In genomic region chr2:153043886-153044285, GRCm38 (mm10) we compare ENCODE assay signal across 18 mouse cellular contexts.
DNase-seq lines count a peak whose midpoint lies in the region; ATAC-seq lines count a peak whose summit lies in the region.
"Had no signal": no experiment of that assay in that cellular context is flagged by ENCODE, and none has a peak within 500 bp of the region (broad histone marks: within the 10 kb centered on the region; RNA-seq: fewer than 3 reads in every experiment).

No protein-coding gene starts in this region.

- ATAC-seq in cerebellum, adult (ENCODE audit: insufficient number of reproducible peaks, low FRiP score, low TSS enrichment) = no peak
- 0 out of 2 replicates have a peak, but pooled peaks have one; percentile 25 for ATAC-seq in frontal cortex, adult (ENCODE audit: low TSS enrichment)
- ATAC-seq: CD4-positive, CD25-positive, alpha-beta regulatory T cell, adult 4 months; hindbrain, postnatal 0 days; intestine, postnatal 0 days; liver, postnatal 0 days had no signal

- peak; percentile 52 for DNase-seq in cerebellum, adult 9-10 months
- DNase-seq in frontal cortex, postnatal 36 days (ENCODE audit: low spot score in 2 of 2) = no peak
- peak; percentile 12 for DNase-seq in right cerebral cortex, adult 18-20 months
- DNase-seq in right cerebral cortex, adult 2 months (ENCODE audit: low spot score in 2 of 2) = no peak
- peak; percentile 52 to 70 for DNase-seq in cerebellum, postnatal 25 days
- no peak for DNase-seq in spleen, postnatal 4 days (ENCODE audit: low spot score in 2 of 2)
- DNase-seq: adrenal gland, postnatal 36 days; gastrocnemius, postnatal 36 days; heart, adult 2 months; heart, postnatal 14 days; liver, postnatal 0 days; lung, postnatal 14 days; thymus, postnatal 14 days had no signal

Comparison
In these comparisons a context has a peak if more than half of its experiments do, and no peak if none do; other contexts are left out.
1. DNase-seq: peak in cerebellum, adult 9-10 months (single experiment), right cerebral cortex, adult 18-20 months (single experiment) and cerebellum, postnatal 25 days (2 of 2); none in frontal cortex, postnatal 36 days (0 of 2), right cerebral cortex, adult 2 months (0 of 2) and spleen, postnatal 4 days (0 of 2).